ENCODE assay signal across 17 mouse cellular contexts in genomic region chr2:131749746-131750145, GRCm38 (mm10).
DNase-seq lines count a peak whose midpoint lies in the region; ATAC-seq and TF ChIP-seq lines count a peak whose summit lies in the region.
"Had no signal": no experiment of that assay in that cellular context is flagged by ENCODE, and none has a peak within 500 bp of the region (broad histone marks: within the 10 kb centered on the region; RNA-seq: fewer than 3 reads in every experiment).

No protein-coding gene starts in this region.

- DNase-seq in kidney, adult 11 months: peak; percentile 14
- no peak for DNase-seq in kidney, adult 8-10 months
- DNase-seq in 3T3-L1 (ENCODE audit: low read depth, low spot score) (peak; percentile 44), adipocyte (ENCODE audit: low spot score) (peak; percentile 40)
- DNase-seq in kidney, postnatal 10 days: peak; percentile 29
- no peak for DNase-seq in gastrocnemius, adult 2 months
- DNase-seq: cerebellum, postnatal 10 days; spleen, adult 18-20 months had no signal

- ATAC-seq in erythroblast, adult 5-6 weeks (replicated peaks; ENCODE audit: low FRiP score, poor library complexity, severe bottlenecking): no peak
- ATAC-seq: forebrain, embryonic 15.5 days; midbrain, embryonic 16.5 days had no signal

- no peak for TF ChIP-seq CTCF in gastrocnemius, adult 2 months (IDR thresholded peaks at IDR 0.05)

- intact Hi-C loops in gastrocnemius, adult 2 months (cut with DNase I): no loop called here

- no peak overlapping the region for H3K27ac ChIP-seq in gastrocnemius, adult 2 months
- H3K27ac ChIP-seq: forebrain, embryonic 15.5 days; hindbrain, embryonic 13.5 days; limb, embryonic 13.5 days; liver, embryonic 15.5 days; neural tube, embryonic 12.5 days had no signal

- no peak overlapping the region for H3K4me3 ChIP-seq in gastrocnemius, adult 2 months
- H3K4me3 ChIP-seq: erythroblast, embryonic 14.5 days; forebrain, embryonic 15.5 days; hindbrain, embryonic 13.5 days; left cerebral cortex, adult 2 months; limb, embryonic 13.5 days; liver, embryonic 15.5 days; neural tube, embryonic 12.5 days had no signal

Comparison
In these comparisons a context has a peak if more than half of its experiments do, and no peak if none do; other contexts are left out.
1. DNase-seq: peak in kidney, adult 11 months (single experiment), 3T3-L1 (single experiment), adipocyte (single experiment) and kidney, postnatal 10 days (single experiment); none in kidney, adult 8-10 months (0 of 2) and gastrocnemius, adult 2 months (single experiment).